Mouse (Mus musculus): ENCODE results near the gene Rnf152. TPM values are rescaled to one million over a fixed set of nuclear protein-coding genes. Genes with fewer than 3 reads are reported as not detected.

Gene Rnf152
- polyA plus RNA-seq, 1 experiment from 2014 or later: 1.4 TPM

- Histone ChIP-seq H3K4me3 (no peak overlapping the region), H3K27ac (replicated peaks) (peak overlapping the region; percentile 42), H3K27me3 (ENCODE audit: low read depth, poor library complexity, severe bottlenecking) (no peaks in the 10 kb centered on the region), H3K36me3 (no peaks in the 10 kb centered on the region), H3K4me1 (peaks cover 17% of the 10 kb centered on the region), H3K9me3 (replicated peaks) (peaks cover 6% of the 10 kb centered on the region; the same call in 1 of the 2 replicates)
- no peak for DNase-seq (ENCODE audit: low spot score)
- 22% methylated on average over 2 of the region's 2 CpGs for WGBS
Observed at GRCm38 (mm10) chr1:105246651-105247050, 109.9 kb downstream of the Rnf152 start.

GRCm38 (mm10) chr1:105246075-105246574, 110.4 kb downstream of the Rnf152 start:
- DNase-seq (ENCODE audit: low spot score): peak; percentile 41
- peaks cover under 1% of the 10 kb centered on the region; the same call in 1 of the 2 replicates for H3K9me3 ChIP-seq (replicated peaks)
- H3K36me3 ChIP-seq: no peaks in the 10 kb centered on the region
- peaks cover 17% of the 10 kb centered on the region for H3K4me1 ChIP-seq
- H3K4me3 ChIP-seq: no peak overlapping the region
- H3K27me3 ChIP-seq (ENCODE audit: low read depth, poor library complexity, severe bottlenecking): no peaks in the 10 kb centered on the region
- H3K27ac ChIP-seq (replicated peaks): peak overlapping the region; percentile 42; the same call in 1 of the 2 replicates
- 13% methylated on average over 3 of the region's 3 CpGs for WGBS

- Histone ChIP-seq H3K4me1 (peaks cover 17% of the 10 kb centered on the region), H3K27me3 (ENCODE audit: low read depth, poor library complexity, severe bottlenecking) (no peaks in the 10 kb centered on the region), H3K27ac (replicated peaks) (no peak overlapping the region), H3K9me3 (replicated peaks) (no peaks in the 10 kb centered on the region), H3K4me3 (no peak overlapping the region), H3K36me3 (no peaks in the 10 kb centered on the region)
- no peak for DNase-seq (ENCODE audit: low spot score)
- WGBS: 80% methylated on average over 6 of the region's 6 CpGs
Observed at GRCm38 (mm10) chr1:105243359-105244142, 113.0 kb downstream of the Rnf152 start.

- no peak overlapping the region for H3K27ac ChIP-seq (replicated peaks)
- no peaks in the 10 kb centered on the region for H3K4me1 ChIP-seq
- H3K9me3 ChIP-seq (replicated peaks): no peaks in the 10 kb centered on the region
- H3K27me3 ChIP-seq (ENCODE audit: low read depth, poor library complexity, severe bottlenecking): no peaks in the 10 kb centered on the region
- DNase-seq (ENCODE audit: low spot score): no peak
- H3K4me3 ChIP-seq: no peak overlapping the region
- no peaks in the 10 kb centered on the region for H3K36me3 ChIP-seq
Observed at GRCm38 (mm10) chr1:105240185-105240584, 116.3 kb downstream of the Rnf152 start.

Measured in midbrain, embryonic 10.5 days (tissue).